Mouse (Mus musculus): ENCODE measurements around the gene Sec16a.
"Not testable (repeated sequence)": the region's sequence is repeated elsewhere in the genome, so short reads cannot be mapped to it uniquely, and the experiment has no call there.

The Sec16a gene

DNA sequence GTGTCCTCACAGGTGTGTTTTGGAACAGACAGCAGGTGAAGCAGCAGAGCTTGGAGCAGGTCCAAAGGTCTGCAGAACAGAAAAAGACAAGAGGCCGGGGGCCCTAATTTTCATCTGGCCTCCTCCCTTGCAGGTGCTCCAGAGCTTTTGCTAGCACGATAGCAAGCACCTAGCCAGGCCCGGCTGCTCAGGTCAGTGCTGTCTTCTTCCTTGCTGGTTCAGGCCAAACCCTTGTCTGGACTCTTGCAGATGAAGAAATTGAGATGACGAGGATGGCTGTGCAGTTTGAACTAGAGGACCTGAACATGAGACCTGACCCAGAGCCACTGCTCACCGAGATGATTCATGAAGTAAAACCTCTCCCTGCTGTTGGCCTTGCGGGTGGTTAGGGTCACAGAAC lies 53.4 kb downstream of the Sec16a start:
- no peak for DNase-seq (ENCODE audit: low read depth in 2 of 2, low spot score in 2 of 2)

DNA sequence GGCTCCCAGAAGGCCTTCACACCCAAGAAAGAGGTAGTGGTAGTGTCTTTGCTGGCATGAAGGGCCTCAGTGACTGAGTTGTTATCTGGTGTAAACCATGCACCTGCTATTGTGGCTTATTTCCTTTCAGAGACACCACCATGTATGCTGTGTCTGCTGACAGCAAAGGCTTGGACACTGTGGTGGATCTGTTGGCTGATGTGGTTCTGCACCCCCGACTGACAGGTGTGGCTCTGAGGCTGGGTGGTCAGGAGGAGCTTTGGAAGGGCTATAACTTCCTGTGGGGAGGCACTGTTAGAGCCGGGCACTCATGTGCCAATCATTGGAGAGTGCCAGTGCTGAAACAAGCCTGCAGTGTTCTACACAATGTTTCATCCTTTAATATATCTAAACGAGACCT lies 54.1 kb downstream of the Sec16a start:
- DNase-seq (ENCODE audit: low read depth in 2 of 2, low spot score in 2 of 2), result no peak

DNA sequence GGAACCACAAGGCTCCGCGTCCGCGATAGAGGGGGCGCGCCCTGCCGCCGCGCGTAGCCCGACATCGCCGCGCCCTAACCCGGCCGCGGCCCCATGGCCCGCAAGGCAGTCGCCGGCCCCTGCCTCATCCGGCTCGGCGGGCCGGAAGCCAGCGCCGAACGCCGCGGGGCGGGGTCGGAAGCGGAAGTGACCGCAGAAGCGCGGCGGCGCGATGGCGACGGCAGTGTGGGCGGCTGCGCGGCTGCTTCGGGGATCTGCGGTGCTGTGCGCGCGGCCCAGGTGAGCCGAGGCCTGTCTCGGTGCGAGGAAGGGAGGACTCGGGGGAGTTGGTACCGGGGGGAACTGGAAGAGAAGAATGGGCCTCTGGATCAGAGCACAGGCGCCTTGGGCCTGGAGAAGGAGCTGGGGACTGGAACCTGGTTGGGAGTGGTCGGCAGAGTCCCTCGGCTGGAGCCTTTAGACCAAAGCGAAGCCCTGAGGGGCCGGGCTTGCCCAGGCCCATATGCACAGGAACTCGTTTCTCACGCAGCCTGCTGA lies 55.8 kb downstream of the Sec16a start, which contains the start of the genes Entr1 and Pmpca:
Gene Entr1 (minus strand): TSS at position 163 of the 537 bp plus-strand sequence.
Gene Pmpca (plus strand): TSS at position 186 of the 537 bp plus-strand sequence.
- DNase-seq (ENCODE audit: low read depth in 2 of 2, low spot score in 2 of 2), result peak; percentile 78 to 83

DNA sequence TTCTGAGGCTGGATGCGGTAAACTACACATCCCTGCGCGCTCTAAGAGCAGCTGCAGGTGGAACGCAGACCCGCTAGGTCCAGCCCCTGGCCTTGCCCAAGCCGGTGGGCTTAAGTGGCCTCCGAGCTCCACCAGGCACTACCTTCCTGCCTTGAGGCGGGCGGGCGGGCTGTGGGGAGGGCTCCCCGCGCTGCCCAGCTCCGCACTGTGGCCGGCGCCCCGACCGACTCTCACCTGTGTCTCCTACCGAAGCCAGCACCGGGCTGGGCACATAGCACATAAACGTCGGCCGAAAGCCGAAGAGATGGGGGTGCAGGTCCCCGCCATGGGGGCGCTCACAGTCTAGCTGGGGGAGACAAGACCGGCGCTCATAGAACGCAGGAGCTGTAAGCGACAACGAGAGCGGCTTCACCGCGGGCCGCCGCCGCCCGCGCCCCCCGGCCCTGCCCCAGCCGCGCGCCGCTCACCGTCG lies 56.3 kb downstream of the Sec16a start:
- no peak for DNase-seq (ENCODE audit: low read depth in 2 of 2, low spot score in 2 of 2)

DNA sequence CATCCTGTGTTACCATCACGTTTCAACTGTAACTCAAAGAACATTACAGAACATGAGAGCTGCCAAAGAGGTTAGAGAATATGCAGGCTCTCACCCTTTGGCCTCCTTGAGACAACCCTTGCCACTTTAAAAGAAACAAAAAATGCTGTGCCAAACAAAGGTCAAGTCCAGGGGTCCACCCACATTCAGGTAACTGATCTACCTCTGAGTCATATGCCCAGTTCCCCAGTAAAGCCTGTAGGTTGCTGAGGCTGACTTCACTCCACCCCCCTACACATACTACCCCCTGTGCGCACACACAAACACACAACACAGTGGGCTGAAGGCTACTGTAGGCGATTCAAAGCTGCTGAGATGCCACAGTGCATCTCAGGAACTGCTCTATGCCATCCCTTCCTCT lies 57.3 kb downstream of the Sec16a start:
- no peak for DNase-seq (ENCODE audit: low read depth in 2 of 2, low spot score in 2 of 2)

DNA sequence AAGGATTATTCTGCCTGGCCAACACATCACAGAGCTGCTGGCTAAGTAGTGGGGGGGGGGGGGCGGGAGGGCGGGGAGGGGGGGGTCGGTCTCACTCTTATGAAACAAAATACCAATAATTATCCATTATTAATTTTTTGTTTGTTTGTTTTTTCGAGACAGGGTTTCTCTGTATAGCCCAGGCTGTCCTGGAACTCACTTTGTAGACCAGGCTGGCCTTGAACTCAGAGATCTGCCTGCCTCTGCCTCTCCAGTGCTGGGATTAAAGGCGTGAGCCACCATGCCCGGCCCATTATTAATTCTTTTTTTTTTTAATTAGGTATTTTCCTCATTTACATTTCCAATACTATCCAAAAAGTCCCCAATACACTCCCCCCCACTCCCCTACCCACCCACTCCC lies 64.1 kb downstream of the Sec16a start:
- DNase-seq (ENCODE audit: low read depth in 2 of 2, low spot score in 2 of 2), result not testable (repeated sequence)

DNA sequence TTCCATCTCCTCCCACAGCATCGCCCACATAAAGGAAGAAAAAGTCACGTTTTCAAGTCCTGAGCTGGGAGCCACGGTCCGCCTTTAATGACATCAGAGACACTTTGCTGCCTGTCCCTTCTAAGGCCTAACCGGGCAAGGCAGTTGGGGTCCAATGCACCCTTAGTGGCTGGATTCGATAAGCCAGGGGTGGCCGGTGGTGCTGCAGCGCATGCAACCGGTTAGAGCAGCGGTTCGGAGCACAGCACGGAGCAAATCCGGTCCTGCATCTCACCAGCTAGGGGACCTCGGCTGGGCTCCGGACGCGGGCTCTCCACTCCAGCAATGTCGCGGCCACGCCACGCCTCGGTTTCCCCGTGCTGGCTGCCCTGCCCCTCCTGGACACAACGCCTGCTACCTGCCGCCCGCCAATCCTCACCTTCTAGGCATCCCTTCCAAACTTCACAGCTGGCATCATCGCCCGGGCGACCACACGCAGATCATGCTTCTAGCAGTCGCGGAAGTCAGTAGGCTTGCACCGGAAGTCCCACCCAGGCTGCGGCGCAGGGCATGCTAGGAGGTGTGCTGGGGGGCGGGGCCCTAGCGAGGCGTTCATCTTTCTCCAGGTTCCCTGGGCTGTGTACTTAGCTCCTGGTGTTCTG lies 64.8 kb downstream of the Sec16a start, which contains the start of gene Snapc4:
Gene Snapc4 (minus strand): TSS at position 523 of the 641 bp plus-strand sequence.
- peak; percentile 79 to 86 for DNase-seq (ENCODE audit: low read depth in 2 of 2, low spot score in 2 of 2)

DNA sequence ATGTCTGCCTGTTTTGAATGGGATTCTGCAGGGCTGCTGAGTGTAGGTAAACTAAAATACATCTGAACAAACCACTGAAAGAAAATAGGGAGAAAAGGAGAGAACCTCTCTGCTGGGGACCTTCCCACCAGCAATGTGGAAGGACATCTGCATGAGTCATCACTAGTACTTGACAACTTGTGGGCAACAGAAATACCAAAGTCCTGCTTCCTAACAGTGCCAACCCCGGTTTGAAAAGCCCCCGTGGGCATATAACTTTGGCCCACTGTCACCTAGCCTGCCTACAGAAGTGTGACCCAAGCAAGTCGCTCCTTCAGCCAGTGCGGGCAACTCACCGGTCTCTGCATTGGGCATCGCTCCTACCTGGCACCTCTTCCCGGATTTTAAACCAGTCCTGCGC lies 72.6 kb downstream of the Sec16a start:
- DNase-seq (ENCODE audit: low read depth in 2 of 2, low spot score in 2 of 2), result no peak

DNA sequence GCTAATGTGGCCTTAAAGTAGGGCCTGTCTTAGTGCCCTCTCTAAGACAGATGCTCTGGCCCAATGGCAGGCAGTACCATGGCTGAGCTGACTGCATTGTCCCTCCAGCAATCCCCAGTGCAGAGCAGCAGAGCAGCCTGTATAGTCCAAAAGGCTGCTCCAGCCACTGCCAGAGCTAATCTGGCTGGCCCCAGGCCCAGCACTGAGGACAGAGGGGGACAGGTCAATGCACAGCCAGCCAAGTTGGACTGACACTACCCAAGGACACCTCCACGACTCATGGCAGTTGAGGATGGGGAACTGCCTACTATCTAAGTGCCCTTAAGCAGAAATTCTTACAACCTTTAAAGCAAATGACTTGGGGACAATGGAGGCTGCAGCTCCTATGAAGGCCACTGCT lies 76.4 kb downstream of the Sec16a start:
- DNase-seq (ENCODE audit: low read depth in 2 of 2, low spot score in 2 of 2), result no peak

DNA sequence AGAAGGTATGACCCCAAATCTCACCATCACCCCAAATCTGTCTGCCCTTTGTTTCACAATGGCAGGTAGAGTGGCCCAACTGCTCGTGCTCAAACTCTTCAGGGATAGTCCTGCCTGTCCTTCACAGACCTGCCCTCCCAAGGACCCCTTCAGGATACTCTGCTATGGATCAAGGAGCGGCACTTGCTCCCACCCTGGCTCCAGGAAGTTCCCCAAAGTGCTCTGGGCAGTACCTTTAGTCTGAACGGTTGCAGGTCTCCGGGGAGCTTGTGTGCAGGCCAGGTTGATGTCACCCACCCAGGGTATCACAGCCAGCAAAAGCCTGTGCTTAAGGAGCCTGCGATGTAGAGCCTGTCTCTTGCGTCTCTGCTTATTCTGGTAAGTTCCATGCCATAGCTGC lies 77.1 kb downstream of the Sec16a start:
- no peak for DNase-seq (ENCODE audit: low read depth in 2 of 2, low spot score in 2 of 2)

DNA sequence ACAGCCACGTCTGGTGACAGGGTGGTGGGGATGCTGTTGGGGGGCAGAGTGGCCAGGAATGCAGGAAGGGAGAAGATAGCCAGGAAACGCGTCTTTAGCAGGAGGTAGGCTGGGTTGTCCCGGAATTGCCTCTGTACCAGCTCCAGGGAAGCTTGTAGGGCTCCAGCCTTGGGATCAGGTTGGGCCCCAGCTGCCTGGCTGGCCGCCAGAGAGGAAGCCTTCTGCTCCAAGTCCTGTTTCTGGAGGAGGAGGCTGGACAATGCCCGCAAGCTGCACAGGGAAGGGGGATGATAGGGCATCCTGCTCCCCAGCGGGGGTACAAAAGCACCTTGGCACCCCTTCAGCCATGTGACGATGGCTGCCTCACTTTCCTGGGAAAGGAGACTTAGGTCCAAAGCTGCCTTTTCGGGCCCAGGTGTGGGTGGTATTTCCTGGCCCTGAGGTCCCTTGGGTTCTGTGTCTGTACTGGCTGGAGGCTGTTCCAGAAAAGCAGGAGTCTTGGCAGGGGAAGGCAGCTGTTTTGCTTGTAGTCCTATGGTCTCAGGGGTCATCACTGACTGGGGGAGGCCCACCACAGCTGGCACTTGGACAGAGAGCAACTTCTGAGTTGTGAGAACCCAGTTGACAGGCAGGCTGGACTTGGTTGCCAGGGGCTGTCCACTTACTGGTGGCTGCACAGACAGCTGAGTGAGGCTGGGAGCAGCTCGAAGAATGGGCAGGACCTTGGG lies 80.1 kb downstream of the Sec16a start:
- DNase-seq (ENCODE audit: low read depth in 2 of 2, low spot score in 2 of 2), result no peak

DNA sequence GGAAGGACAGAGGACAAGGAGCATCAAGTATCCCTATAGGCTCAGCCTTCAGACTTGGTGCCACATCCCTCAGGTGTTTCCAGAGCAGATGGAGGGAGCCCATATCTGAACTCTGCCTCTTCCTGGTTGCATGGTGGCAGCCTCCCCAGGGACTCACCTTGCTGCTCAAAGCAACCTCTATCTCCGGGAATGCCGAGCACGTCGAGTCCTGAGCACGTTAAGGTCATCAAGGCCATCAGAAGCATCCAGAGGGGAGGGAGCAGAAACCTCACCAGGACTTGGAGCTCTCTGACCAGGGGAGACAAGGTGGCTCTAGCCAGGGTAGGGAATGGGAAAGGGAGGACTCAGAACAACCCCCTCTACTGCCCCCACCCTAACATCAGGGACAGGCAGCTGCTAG lies 81.5 kb downstream of the Sec16a start:
- no peak for DNase-seq (ENCODE audit: low read depth in 2 of 2, low spot score in 2 of 2)

DNA sequence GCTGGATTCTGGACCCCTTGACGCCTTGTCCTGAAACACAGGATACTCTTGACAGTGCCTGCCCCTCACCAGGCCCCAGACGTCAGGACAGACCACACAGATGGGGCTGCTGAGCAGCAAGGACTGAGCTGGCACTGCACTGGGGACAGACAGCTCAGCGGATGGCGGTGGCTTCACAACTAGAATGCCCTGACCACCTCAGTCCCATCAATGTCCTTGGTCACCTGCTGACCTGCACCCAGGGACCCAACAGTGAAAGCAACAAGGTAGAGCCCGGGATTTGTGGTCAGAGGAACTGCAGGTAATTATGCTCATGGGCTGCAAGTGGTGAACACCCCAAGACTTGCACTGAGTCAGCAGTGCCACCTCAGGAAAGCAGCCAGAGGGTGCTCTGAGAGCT lies 82.0 kb downstream of the Sec16a start:
- DNase-seq (ENCODE audit: low read depth in 2 of 2, low spot score in 2 of 2), result no peak

DNA sequence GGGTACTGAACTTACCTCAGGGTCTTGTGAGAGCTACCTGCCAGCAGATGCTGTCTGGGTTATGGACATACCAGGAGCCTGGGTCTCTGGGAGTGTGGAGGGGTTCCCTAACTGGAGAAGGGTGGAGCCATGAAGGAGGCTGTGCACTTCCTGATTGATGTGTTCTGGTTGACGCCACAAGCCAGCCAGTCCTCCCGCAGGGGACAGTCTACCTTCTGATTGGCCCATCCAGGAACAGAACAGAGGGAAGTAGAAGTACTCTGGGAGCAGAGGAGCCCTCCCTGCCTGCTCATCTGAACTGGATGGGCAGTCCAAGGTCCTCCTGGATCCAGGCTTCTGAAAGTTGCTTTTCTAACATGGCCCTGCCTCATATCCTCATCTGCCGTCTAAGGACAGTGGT lies 84.2 kb downstream of the Sec16a start, which contains the start of gene Card9:
Gene Card9 (minus strand): TSS at position 147 of the 400 bp plus-strand sequence.
- DNase-seq (ENCODE audit: low read depth in 2 of 2, low spot score in 2 of 2), result no peak

DNA sequence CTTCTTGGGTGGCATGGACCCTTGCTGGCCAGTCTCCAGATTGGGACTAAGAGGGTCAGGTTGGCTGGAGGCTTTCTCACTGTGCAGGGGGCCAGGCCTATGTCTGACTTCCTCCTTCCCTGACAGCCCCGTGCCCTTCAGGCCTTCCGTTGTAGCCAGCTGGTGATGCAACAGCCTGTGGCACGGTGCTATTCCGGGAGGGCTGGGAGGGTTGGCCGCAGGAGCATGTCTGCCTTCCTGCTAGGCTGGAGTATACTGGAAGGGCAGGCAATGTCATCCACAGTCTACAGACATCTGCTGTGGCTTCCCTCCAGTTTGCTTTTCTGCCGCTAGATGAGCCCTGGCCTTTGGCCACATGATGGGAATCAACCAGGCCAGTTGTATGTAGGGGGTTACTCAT lies 85.0 kb downstream of the Sec16a start:
- no peak for DNase-seq (ENCODE audit: low read depth in 2 of 2, low spot score in 2 of 2)

Measured in CD8-positive naive resting alpha-beta T cell, adult 2 months (primary cell).